Mouse (Mus musculus): ENCODE measurements at regions not wholly inside any gene's neighbourhood (a gene's known extent, or its start where the extent isn't known, plus 50 kb on each side); places are given as distances from the start of the nearest gene placed in this dataset.

DNA sequence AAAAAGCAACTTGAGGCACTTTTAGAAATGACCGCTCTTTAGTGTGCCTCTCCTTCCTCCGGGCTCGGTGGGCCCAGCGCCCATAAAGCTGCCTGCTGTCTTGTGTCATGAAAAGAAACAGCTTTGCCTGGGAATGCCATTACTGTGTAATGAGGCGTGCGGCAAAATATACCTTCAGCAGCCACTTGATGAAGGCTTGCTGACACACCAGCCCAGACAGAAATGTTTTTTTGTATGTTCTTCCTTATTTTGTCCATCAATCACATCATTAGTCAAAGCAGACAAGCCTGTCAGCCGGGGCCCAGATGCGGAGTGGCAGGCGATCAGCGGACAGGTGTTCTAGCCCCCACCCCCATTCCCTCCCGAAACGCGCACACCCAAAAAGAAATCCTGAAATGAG, 482.5 kb downstream of the Tshz3 start:
- no peak for ATAC-seq (ENCODE audit: low FRiP score, low read depth)
- no peaks in the 10 kb centered on the region for H3K27me3 ChIP-seq
- H3K9ac ChIP-seq (replicated peaks), result no peak overlapping the region

DNA sequence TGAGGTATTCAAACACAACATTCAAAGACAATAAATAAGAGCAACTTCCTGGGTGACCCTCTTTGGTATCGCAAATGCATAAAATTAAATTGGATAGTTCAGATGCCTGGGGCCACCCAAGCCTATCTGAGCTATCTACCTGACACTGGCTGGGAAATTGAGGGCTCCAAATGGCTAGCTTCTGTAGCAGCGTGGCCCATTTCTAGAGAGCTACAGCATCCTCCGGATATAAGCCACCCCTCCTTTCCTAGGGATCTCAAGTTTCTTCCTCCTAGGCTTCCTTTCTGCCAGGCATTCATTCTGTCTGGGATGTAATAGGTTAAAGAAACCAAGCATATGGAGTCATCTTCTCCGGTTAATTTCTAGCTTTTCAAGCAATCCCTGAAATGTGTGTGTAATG, 483.2 kb downstream of the Tshz3 start:
- H3K9me3 ChIP-seq, result no peaks in the 10 kb centered on the region
- H3K4me1 ChIP-seq, result peaks cover 26% of the 10 kb centered on the region; the same call in 1 of the 2 replicates
- no peak overlapping the region for H3K4me3 ChIP-seq
- no peak overlapping the region for H3K4me2 ChIP-seq (replicated peaks)
- no peak overlapping the region for H3K27ac ChIP-seq (replicated peaks)
- ATAC-seq (ENCODE audit: low FRiP score, low read depth), result no peak
- no peak overlapping the region for H3K9ac ChIP-seq (replicated peaks)
- H3K36me3 ChIP-seq, result no peaks in the 10 kb centered on the region
- H3K27me3 ChIP-seq, result no peaks in the 10 kb centered on the region
- 67% methylated on average over 4 of the region's 4 CpGs for WGBS

More for the DNA sequence above, 482.5 kb downstream of the Tshz3 start:
- Histone ChIP-seq H3K9me3 (no peaks in the 10 kb centered on the region), H3K4me1 (peaks cover 26% of the 10 kb centered on the region; the same call in 1 of the 2 replicates), H3K27ac (replicated peaks) (no peak overlapping the region), H3K4me2 (replicated peaks) (no peak overlapping the region), H3K36me3 (no peaks in the 10 kb centered on the region), H3K4me3 (no peak overlapping the region)
- 72% methylated on average over 13 of the region's 13 CpGs for WGBS

GRCm38 (mm10) chr7:37192536-37192935, 494.6 kb downstream of the Tshz3 start:
- no peak overlapping the region for H3K4me3 ChIP-seq
- 33% methylated on average over 2 of the region's 2 CpGs for WGBS
- no peak overlapping the region for H3K9ac ChIP-seq (replicated peaks)
- H3K27me3 ChIP-seq, result no peaks in the 10 kb centered on the region
- no peaks in the 10 kb centered on the region for H3K4me1 ChIP-seq
- no peak for ATAC-seq (ENCODE audit: low FRiP score, low read depth)
- no peaks in the 10 kb centered on the region for H3K9me3 ChIP-seq
- no peak overlapping the region for H3K27ac ChIP-seq (replicated peaks)
- no peaks in the 10 kb centered on the region for H3K36me3 ChIP-seq
- H3K4me2 ChIP-seq (replicated peaks), result no peak overlapping the region

GRCm38 (mm10) chr7:37204800-37205199, 506.9 kb downstream of the Tshz3 start:
- Histone ChIP-seq H3K4me3 (no peak overlapping the region), H3K36me3 (no peaks in the 10 kb centered on the region), H3K27me3 (no peaks in the 10 kb centered on the region), H3K4me2 (replicated peaks) (no peak overlapping the region), H3K4me1 (no peaks in the 10 kb centered on the region), H3K27ac (replicated peaks) (no peak overlapping the region), H3K9ac (replicated peaks) (no peak overlapping the region), H3K9me3 (no peaks in the 10 kb centered on the region)
- no peak for ATAC-seq (ENCODE audit: low FRiP score, low read depth)
- 74% methylated on average over 5 of the region's 5 CpGs for WGBS

GRCm38 (mm10) chr7:37208305-37208704, 510.4 kb downstream of the Tshz3 start:
- H3K9me3 ChIP-seq, result no peaks in the 10 kb centered on the region
- 92% methylated on average over 7 of the region's 7 CpGs for WGBS
- no peaks in the 10 kb centered on the region for H3K36me3 ChIP-seq
- ATAC-seq (ENCODE audit: low FRiP score, low read depth), result no peak
- no peaks in the 10 kb centered on the region for H3K27me3 ChIP-seq
- H3K4me3 ChIP-seq, result no peak overlapping the region
- no peak overlapping the region for H3K9ac ChIP-seq (replicated peaks)
- H3K4me1 ChIP-seq, result peaks cover 1% of the 10 kb centered on the region; the same call in 1 of the 2 replicates
- H3K27ac ChIP-seq (replicated peaks), result no peak overlapping the region
- H3K4me2 ChIP-seq (replicated peaks), result no peak overlapping the region

- Histone ChIP-seq H3K4me3 (no peak overlapping the region), H3K4me1 (peaks cover 9% of the 10 kb centered on the region), H3K9me3 (no peaks in the 10 kb centered on the region), H3K9ac (replicated peaks) (no peak overlapping the region), H3K27me3 (no peaks in the 10 kb centered on the region), H3K4me2 (replicated peaks) (peak overlapping the region; percentile 23; the same call in 1 of the 2 replicates), H3K36me3 (no peaks in the 10 kb centered on the region), H3K27ac (replicated peaks) (no peak overlapping the region)
- no peak for ATAC-seq (ENCODE audit: low FRiP score, low read depth)
- 33% methylated on average over 3 of the region's 3 CpGs for WGBS
These were observed 515.8 kb downstream of the Tshz3 start for GRCm38 (mm10) chr7:37213751-37214181.

GRCm38 (mm10) chr7:37215498-37215897, 517.6 kb downstream of the Tshz3 start:
- Histone ChIP-seq H3K4me3 (no peak overlapping the region), H3K36me3 (no peaks in the 10 kb centered on the region), H3K27me3 (no peaks in the 10 kb centered on the region), H3K4me2 (replicated peaks) (no peak overlapping the region), H3K9ac (replicated peaks) (no peak overlapping the region), H3K27ac (replicated peaks) (no peak overlapping the region), H3K4me1 (peaks cover 9% of the 10 kb centered on the region), H3K9me3 (no peaks in the 10 kb centered on the region)
- no peak for ATAC-seq (ENCODE audit: low FRiP score, low read depth)
- 93% methylated on average over 6 of the region's 6 CpGs for WGBS

GRCm38 (mm10) chr7:37220476-37220875, 522.6 kb downstream of the Tshz3 start:
- peaks cover 5% of the 10 kb centered on the region; the same call in 1 of the 2 replicates for H3K9me3 ChIP-seq
- no peak overlapping the region for H3K4me2 ChIP-seq (replicated peaks)
- H3K4me1 ChIP-seq, result no peaks in the 10 kb centered on the region
- H3K27me3 ChIP-seq, result no peaks in the 10 kb centered on the region
- no peak overlapping the region for H3K9ac ChIP-seq (replicated peaks)
- ATAC-seq (ENCODE audit: low FRiP score, low read depth), result no peak
- H3K4me3 ChIP-seq, result no peak overlapping the region
- 94% methylated on average over 5 of the region's 5 CpGs for WGBS
- H3K36me3 ChIP-seq, result no peaks in the 10 kb centered on the region
- no peak overlapping the region for H3K27ac ChIP-seq (replicated peaks)

GRCm38 (mm10) chr7:37226423-37226822, 528.5 kb downstream of the Tshz3 start:
- Histone ChIP-seq H3K36me3 (no peaks in the 10 kb centered on the region), H3K27me3 (no peaks in the 10 kb centered on the region), H3K4me1 (no peaks in the 10 kb centered on the region), H3K4me2 (replicated peaks) (no peak overlapping the region), H3K9ac (replicated peaks) (no peak overlapping the region), H3K4me3 (no peak overlapping the region), H3K27ac (replicated peaks) (no peak overlapping the region), H3K9me3 (no peaks in the 10 kb centered on the region)
- ATAC-seq (ENCODE audit: low FRiP score, low read depth), result no peak
- 75% methylated on average over 3 of the region's 3 CpGs for WGBS

- ATAC-seq (ENCODE audit: low FRiP score, low read depth), result no peak
- WGBS, result 87% methylated on average over 6 of the region's 6 CpGs
These were observed 532.9 kb downstream of the Tshz3 start for GRCm38 (mm10) chr7:37230641-37231347.

DNA sequence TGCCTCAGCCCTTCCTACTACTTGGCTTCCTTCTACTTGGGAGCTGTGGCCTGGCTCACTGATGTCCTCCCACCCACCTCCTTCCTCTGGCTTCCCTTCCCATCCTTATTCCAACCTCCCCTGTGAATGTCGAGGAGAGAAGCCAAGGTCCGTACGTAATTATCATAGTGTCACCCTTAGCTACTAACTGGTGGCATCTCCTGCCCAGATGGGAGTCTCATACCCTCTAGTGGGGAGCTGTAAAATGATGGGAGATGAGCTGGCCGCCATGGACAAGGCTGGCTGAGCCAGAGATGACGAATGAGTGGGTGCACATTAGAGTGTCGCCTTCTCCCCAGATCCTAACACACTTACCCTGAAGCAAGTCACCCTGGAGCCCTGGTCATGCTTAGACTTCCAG, 532.6 kb downstream of the Zfp536 start:
- no peaks in the 10 kb centered on the region for H3K9me3 ChIP-seq
- H3K9ac ChIP-seq (replicated peaks), result no peak overlapping the region
- no peak overlapping the region for H3K4me3 ChIP-seq
- no peaks in the 10 kb centered on the region for H3K36me3 ChIP-seq
- H3K4me2 ChIP-seq (replicated peaks), result no peak overlapping the region
- H3K27me3 ChIP-seq, result no peaks in the 10 kb centered on the region
- no peaks in the 10 kb centered on the region for H3K4me1 ChIP-seq
- H3K27ac ChIP-seq (replicated peaks), result no peak overlapping the region
- ATAC-seq (ENCODE audit: low FRiP score, low read depth), result no peak
- WGBS, result 84% methylated on average over 6 of the region's 6 CpGs

More at GRCm38 (mm10) chr7:37230641-37231347, 532.9 kb downstream of the Tshz3 start:
- Histone ChIP-seq H3K9me3 (no peaks in the 10 kb centered on the region), H3K27ac (replicated peaks) (no peak overlapping the region), H3K9ac (replicated peaks) (no peak overlapping the region), H3K27me3 (no peaks in the 10 kb centered on the region), H3K4me3 (no peak overlapping the region), H3K36me3 (no peaks in the 10 kb centered on the region), H3K4me1 (no peaks in the 10 kb centered on the region), H3K4me2 (replicated peaks) (no peak overlapping the region)

- no peaks in the 10 kb centered on the region for H3K36me3 ChIP-seq
- H3K4me1 ChIP-seq, result no peaks in the 10 kb centered on the region
- H3K9ac ChIP-seq (replicated peaks), result no peak overlapping the region
- ATAC-seq (ENCODE audit: low FRiP score, low read depth), result no peak
- H3K9me3 ChIP-seq, result no peaks in the 10 kb centered on the region
- 89% methylated on average over 7 of the region's 7 CpGs for WGBS
- H3K4me3 ChIP-seq, result no peak overlapping the region
- no peak overlapping the region for H3K27ac ChIP-seq (replicated peaks)
- H3K27me3 ChIP-seq, result no peaks in the 10 kb centered on the region
- H3K4me2 ChIP-seq (replicated peaks), result no peak overlapping the region
These were observed 531.7 kb downstream of the Zfp536 start for GRCm38 (mm10) chr7:37241781-37242180.

DNA sequence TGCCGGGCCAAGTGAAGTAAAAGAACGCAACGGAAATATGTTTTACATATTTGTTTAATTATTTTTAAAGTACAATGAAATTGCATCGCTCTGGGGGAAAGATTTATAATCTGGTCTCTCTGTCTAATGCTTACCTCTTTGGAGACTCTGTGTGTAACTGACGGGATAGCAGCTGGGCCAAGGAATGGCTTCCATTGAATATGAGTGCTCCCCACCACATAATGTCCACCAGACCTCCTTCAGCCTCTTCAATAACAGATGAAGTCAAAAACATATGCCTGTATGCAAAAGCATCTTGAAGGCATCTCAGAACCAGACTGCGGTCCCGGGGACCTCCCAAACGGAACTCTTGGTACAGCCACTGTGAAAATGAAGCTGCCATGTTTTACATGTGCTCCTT, 531.0 kb downstream of the Zfp536 start:
- no peak overlapping the region for H3K4me2 ChIP-seq (replicated peaks)
- 94% methylated on average over 8 of the region's 8 CpGs for WGBS
- no peak overlapping the region for H3K9ac ChIP-seq (replicated peaks)
- ATAC-seq (ENCODE audit: low FRiP score, low read depth), result no peak
- no peak overlapping the region for H3K27ac ChIP-seq (replicated peaks)
- no peak overlapping the region for H3K4me3 ChIP-seq
- no peaks in the 10 kb centered on the region for H3K36me3 ChIP-seq
- no peaks in the 10 kb centered on the region for H3K27me3 ChIP-seq
- H3K9me3 ChIP-seq, result no peaks in the 10 kb centered on the region
- no peaks in the 10 kb centered on the region for H3K4me1 ChIP-seq

All from midbrain, embryonic 12.5 days (tissue).